Comparison of ENCODE assay signal across 23 mouse cellular contexts in genomic region chr8:70111192-70111795, GRCm38 (mm10). TPM values are rescaled to one million over a fixed set of nuclear protein-coding genes. Genes with fewer than 3 reads are reported as not detected.
A peak's percentile ranks its signal among the peaks of the same experiment; 100 is the strongest.
DNase-seq lines count a peak whose midpoint lies in the region; ATAC-seq lines count a peak whose summit lies in the region.
"Had no signal": no experiment of that assay in that cellular context is flagged by ENCODE, and none has a peak within 500 bp of the region (broad histone marks: within the 10 kb centered on the region; RNA-seq: fewer than 3 reads in every experiment).

No protein-coding gene starts in this region.

- no peak overlapping the region for H3K9ac ChIP-seq in forebrain, embryonic 13.5 days
- H3K9ac ChIP-seq in limb, embryonic 12.5 days (replicated peaks) = no peak overlapping the region
- H3K9ac ChIP-seq: heart, embryonic 15.5 days; limb, embryonic 15.5 days; liver, embryonic 15.5 days had no signal

- 54% methylated on average over 23 of the region's 23 CpGs for WGBS in forebrain, embryonic 10.5 days
- WGBS in forebrain, embryonic 13.5 days = 65% methylated on average over 23 of the region's 23 CpGs
- WGBS in limb, embryonic 12.5 days = 47% methylated on average over 23 of the region's 23 CpGs

- H3K27me3 ChIP-seq in forebrain, embryonic 10.5 days (ENCODE audit: poor library complexity, severe bottlenecking) = peaks cover 89% of the 10 kb centered on the region
- peaks cover 44% of the 10 kb centered on the region for H3K27me3 ChIP-seq in forebrain, embryonic 13.5 days
- H3K27me3 ChIP-seq in megakaryocyte, embryonic 14.5 days (replicated peaks) = peaks cover 97% of the 10 kb centered on the region
- H3K27me3 ChIP-seq in limb, embryonic 12.5 days = peaks cover 92% of the 10 kb centered on the region

- DNase-seq in forebrain, embryonic 10.5 days (ENCODE audit: extremely low spot score, low spot score) = no peak
- DNase-seq in R1 (ENCODE audit: low read depth, low spot score) (peak; percentile 77), MN1 (ENCODE audit: low spot score) (no peak)
- DNase-seq in kidney, postnatal 14 days = no peak
- DNase-seq: adrenal gland, adult 8-10 months; cerebellum, adult 9-11 months; gastrocnemius, postnatal 36 days; kidney, adult 18-20 months; kidney, postnatal 25 days; layer of hippocampus, adult 9-11 months; lung, postnatal 10 days; right cerebral cortex, adult 18-20 months; thymus, adult 2 months had no signal

- peaks cover 14% of the 10 kb centered on the region; the same call in 1 of the 2 replicates for H3K36me3 ChIP-seq in forebrain, embryonic 10.5 days (replicated peaks)
- peaks cover 99% of the 10 kb centered on the region for H3K36me3 ChIP-seq in forebrain, embryonic 13.5 days (ENCODE audit: poor library complexity, severe bottlenecking)
- no peaks in the 10 kb centered on the region for H3K36me3 ChIP-seq in megakaryocyte, embryonic 14.5 days (replicated peaks; ENCODE audit: low read length)
- no peaks in the 10 kb centered on the region for H3K36me3 ChIP-seq in limb, embryonic 12.5 days
- H3K36me3 ChIP-seq: heart, embryonic 15.5 days; limb, embryonic 15.5 days; liver, embryonic 15.5 days had no signal

- 0 out of 2 replicates have a peak overlapping the region, but pooled peaks have one; percentile 18 for H3K4me3 ChIP-seq in forebrain, embryonic 10.5 days
- H3K4me3 ChIP-seq in forebrain, embryonic 13.5 days = no peak overlapping the region
- H3K4me3 ChIP-seq in megakaryocyte, embryonic 14.5 days (replicated peaks) = peak overlapping the region; percentile 17
- 0 out of 2 replicates have a peak overlapping the region, but pooled peaks have one; percentile 13 for H3K4me3 ChIP-seq in limb, embryonic 12.5 days (replicated peaks)
- H3K4me3 ChIP-seq: heart, embryonic 15.5 days; limb, embryonic 15.5 days; liver, embryonic 15.5 days had no signal

- H3K27ac ChIP-seq in forebrain, embryonic 10.5 days = no peak overlapping the region
- no peak overlapping the region for H3K27ac ChIP-seq in forebrain, embryonic 13.5 days
- H3K27ac ChIP-seq in limb, embryonic 12.5 days = no peak overlapping the region
- H3K27ac ChIP-seq: heart, embryonic 15.5 days; limb, embryonic 15.5 days; liver, embryonic 15.5 days had no signal

- no peak overlapping the region for H3K4me2 ChIP-seq in forebrain, embryonic 13.5 days
- peak overlapping the region; percentile 24 for H3K4me2 ChIP-seq in limb, embryonic 12.5 days
- H3K4me2 ChIP-seq: heart, embryonic 15.5 days; limb, embryonic 15.5 days; liver, embryonic 15.5 days had no signal

- peaks cover 14% of the 10 kb centered on the region for H3K4me1 ChIP-seq in forebrain, embryonic 10.5 days
- peaks cover 26% of the 10 kb centered on the region for H3K4me1 ChIP-seq in forebrain, embryonic 13.5 days
- peaks cover 15% of the 10 kb centered on the region for H3K4me1 ChIP-seq in megakaryocyte, embryonic 14.5 days
- peaks cover 6% of the 10 kb centered on the region for H3K4me1 ChIP-seq in limb, embryonic 12.5 days (replicated peaks)
- H3K4me1 ChIP-seq: heart, embryonic 15.5 days; liver, embryonic 15.5 days had no signal

- no peak for ATAC-seq in forebrain, embryonic 13.5 days
- no peak for ATAC-seq in megakaryocyte, adult 5-6 weeks (ENCODE audit: poor library complexity, severe bottlenecking)
- no peak for ATAC-seq in limb, embryonic 12.5 days (ENCODE audit: insufficient number of reproducible peaks, insufficient read depth, low FRiP score, low TSS enrichment, low read depth)
- ATAC-seq: CD4-positive, CD25-positive, alpha-beta regulatory T cell, adult 4 months had no signal

- no peaks in the 10 kb centered on the region for H3K9me3 ChIP-seq in forebrain, embryonic 10.5 days
- H3K9me3 ChIP-seq in forebrain, embryonic 13.5 days (replicated peaks) = no peaks in the 10 kb centered on the region
- no peaks in the 10 kb centered on the region for H3K9me3 ChIP-seq in megakaryocyte, embryonic 14.5 days
- no peaks in the 10 kb centered on the region for H3K9me3 ChIP-seq in limb, embryonic 12.5 days
- H3K9me3 ChIP-seq: heart, embryonic 15.5 days; limb, embryonic 15.5 days; liver, embryonic 15.5 days had no signal

RNA-seq across cellular contexts. Expression of gene Ncan, which starts 9.4 kb away (rescaled TPM):
- polyA plus RNA-seq in forebrain, embryonic 10.5 days (2016; fragmentation: Nextera tagmentation; extraction: Ambion mirVana) = 10.5 and 13.5 TPM in 2 replicates
- 100 and 102 TPM in 2 replicates for polyA plus RNA-seq in forebrain, embryonic 13.5 days (2015; fragmentation: Nextera tagmentation; extraction: Ambion mirVana)
- not detected in 2 replicates for polyA plus RNA-seq in megakaryocyte, embryonic 14.5 days (2012; ENCODE audit: insufficient read depth, low replicate concordance)
- total RNA-seq in megakaryocyte, adult 5-6 weeks (2015) = not detected in 2 replicates
- total RNA-seq in megakaryocyte, adult 5-6 weeks (2017) = not detected in 2 replicates
- 0.56 and 1.1 TPM in 2 replicates for polyA plus RNA-seq in limb, embryonic 12.5 days (2016; fragmentation: Nextera tagmentation; extraction: Ambion mirVana)
- total RNA-seq: gastrocnemius, postnatal 36 days; hematopoietic stem cell, adult 5-6 weeks; megakaryocyte progenitor cell, adult 5-6 weeks had no signal
- polyA plus RNA-seq: CD4-positive, CD25-positive, alpha-beta regulatory T cell, adult 4 months had no signal

RNA-seq across cellular contexts. Expression of gene Nr2c2ap, which starts 19.8 kb away (rescaled TPM):
- 35.7 and 37.9 TPM in 2 replicates for polyA plus RNA-seq in forebrain, embryonic 10.5 days (2016; fragmentation: Nextera tagmentation; extraction: Ambion mirVana)
- 33.4 and 37.4 TPM in 2 replicates for polyA plus RNA-seq in forebrain, embryonic 13.5 days (2015; fragmentation: Nextera tagmentation; extraction: Ambion mirVana)
- polyA plus RNA-seq in megakaryocyte, embryonic 14.5 days (2012; ENCODE audit: insufficient read depth, low replicate concordance) = 14.3 TPM in 1 of 2 replicates, not detected in the other
- 19.5 and 25.6 TPM in 2 replicates for total RNA-seq in megakaryocyte, adult 5-6 weeks (2015)
- 4.7 and 7.1 TPM in 2 replicates for total RNA-seq in megakaryocyte, adult 5-6 weeks (2017)
- polyA plus RNA-seq in limb, embryonic 12.5 days (2016; fragmentation: Nextera tagmentation; extraction: Ambion mirVana) = 21.4 and 22.7 TPM in 2 replicates

RNA-seq across cellular contexts. Expression of gene Rfxank, which starts 27.7 kb away (rescaled TPM):
- 17.1 and 19.2 TPM in 2 replicates for polyA plus RNA-seq in forebrain, embryonic 10.5 days (2016; fragmentation: Nextera tagmentation; extraction: Ambion mirVana)
- 12.2 and 14.2 TPM in 2 replicates for polyA plus RNA-seq in forebrain, embryonic 13.5 days (2015; fragmentation: Nextera tagmentation; extraction: Ambion mirVana)
- 8.9 and 18.5 TPM in 2 replicates for polyA plus RNA-seq in megakaryocyte, embryonic 14.5 days (2012; ENCODE audit: insufficient read depth, low replicate concordance)
- 13.6 and 16.3 TPM in 2 replicates for total RNA-seq in megakaryocyte, adult 5-6 weeks (2015)
- total RNA-seq in megakaryocyte, adult 5-6 weeks (2017) = 12.5 and 14.5 TPM in 2 replicates
- polyA plus RNA-seq in limb, embryonic 12.5 days (2016; fragmentation: Nextera tagmentation; extraction: Ambion mirVana) = 26.6 and 28.4 TPM in 2 replicates

RNA-seq across cellular contexts. Expression of gene Borcs8, which starts 28.0 kb away (rescaled TPM):
- polyA plus RNA-seq in forebrain, embryonic 10.5 days (2016; fragmentation: Nextera tagmentation; extraction: Ambion mirVana) = 38.5 and 41.6 TPM in 2 replicates
- 47.4 and 48.0 TPM in 2 replicates for polyA plus RNA-seq in forebrain, embryonic 13.5 days (2015; fragmentation: Nextera tagmentation; extraction: Ambion mirVana)
- polyA plus RNA-seq in megakaryocyte, embryonic 14.5 days (2012; ENCODE audit: insufficient read depth, low replicate concordance) = 20.7 and 53.5 TPM in 2 replicates
- total RNA-seq in megakaryocyte, adult 5-6 weeks (2015) = 35.3 and 51.3 TPM in 2 replicates
- total RNA-seq in megakaryocyte, adult 5-6 weeks (2017) = 32.2 and 35.8 TPM in 2 replicates
- 44.7 and 47.6 TPM in 2 replicates for polyA plus RNA-seq in limb, embryonic 12.5 days (2016; fragmentation: Nextera tagmentation; extraction: Ambion mirVana)

RNA-seq across cellular contexts. Expression of gene Hapln4, which starts 28.0 kb away (rescaled TPM):
- polyA plus RNA-seq in forebrain, embryonic 10.5 days (2016; fragmentation: Nextera tagmentation; extraction: Ambion mirVana) = 0.05 and 0.12 TPM in 2 replicates
- 0.14 and 0.16 TPM in 2 replicates for polyA plus RNA-seq in forebrain, embryonic 13.5 days (2015; fragmentation: Nextera tagmentation; extraction: Ambion mirVana)
- polyA plus RNA-seq in megakaryocyte, embryonic 14.5 days (2012; ENCODE audit: insufficient read depth, low replicate concordance) = not detected in 2 replicates
- not detected in 2 replicates for total RNA-seq in megakaryocyte, adult 5-6 weeks (2015)
- total RNA-seq in megakaryocyte, adult 5-6 weeks (2017) = not detected in 2 replicates
- not detected in 2 replicates for polyA plus RNA-seq in limb, embryonic 12.5 days (2016; fragmentation: Nextera tagmentation; extraction: Ambion mirVana)
- total RNA-seq: hematopoietic stem cell, adult 5-6 weeks; megakaryocyte progenitor cell, adult 5-6 weeks had no signal
- polyA plus RNA-seq: CD4-positive, CD25-positive, alpha-beta regulatory T cell, adult 4 months had no signal
